In the genomic region with DNA sequence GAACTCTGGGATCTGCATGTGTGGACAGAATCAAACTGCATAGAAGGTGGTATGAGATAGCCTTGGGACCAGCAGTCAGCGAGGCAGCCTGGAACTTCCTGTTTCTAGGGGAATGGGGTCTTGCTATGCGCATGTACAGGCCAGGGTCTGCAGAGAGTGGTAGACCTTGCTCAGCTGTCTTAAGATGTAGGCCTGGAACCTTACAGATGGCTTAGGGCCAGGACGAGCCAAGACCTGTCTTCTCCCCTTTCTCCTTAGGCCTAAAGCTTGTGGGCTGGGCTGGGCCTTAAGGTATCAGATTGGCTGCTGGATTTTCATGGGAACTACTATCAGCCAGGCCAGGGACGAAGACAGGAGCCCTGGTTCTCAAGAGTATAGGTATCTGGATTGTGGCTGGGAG, we compare ENCODE assay signal across 12 mouse cellular contexts. TPM values are rescaled to one million over a fixed set of nuclear protein-coding genes. Genes with fewer than 3 reads are reported as not detected.
DNase-seq lines count a peak whose midpoint lies in the region; ATAC-seq and TF ChIP-seq lines count a peak whose summit lies in the region.
"Had no signal": no experiment of that assay in that cellular context is flagged by ENCODE, and none has a peak within 500 bp of the region (broad histone marks: within the 10 kb centered on the region; RNA-seq: fewer than 3 reads in every experiment).

No protein-coding gene starts in this region.

- H3K9me3 ChIP-seq in hindbrain, embryonic 10.5 days: no peaks in the 10 kb centered on the region
- H3K9me3 ChIP-seq in hindbrain, postnatal 0 days (ENCODE audit: low read length): no peaks in the 10 kb centered on the region
- no peaks in the 10 kb centered on the region for H3K9me3 ChIP-seq in heart, embryonic 16.5 days (replicated peaks; ENCODE audit: control insufficient read depth, low read length)
- H3K9me3 ChIP-seq in limb, embryonic 14.5 days (ENCODE audit: control insufficient read depth, low read length): no peaks in the 10 kb centered on the region
- H3K9me3 ChIP-seq: megakaryocyte, embryonic 14.5 days had no signal

- H3K9ac ChIP-seq in hindbrain, postnatal 0 days (replicated peaks; ENCODE audit: low read length): no peak overlapping the region
- H3K9ac ChIP-seq in heart, embryonic 16.5 days (ENCODE audit: low read length): peak overlapping the region; percentile 94
- H3K9ac ChIP-seq in limb, embryonic 14.5 days (ENCODE audit: low read depth, low read length, severe bottlenecking): peak overlapping the region; percentile 96; the same call in 1 of the 2 replicates

- H3K27me3 ChIP-seq in hindbrain, embryonic 10.5 days (ENCODE audit: insufficient read depth, poor library complexity, severe bottlenecking): no peaks in the 10 kb centered on the region; the same call in none of the 2 replicates
- no peaks in the 10 kb centered on the region for H3K27me3 ChIP-seq in hindbrain, postnatal 0 days (ENCODE audit: insufficient read depth, low read length)
- no peaks in the 10 kb centered on the region for H3K27me3 ChIP-seq in heart, embryonic 16.5 days (ENCODE audit: control insufficient read depth, insufficient read depth, low read length)
- no peaks in the 10 kb centered on the region for H3K27me3 ChIP-seq in limb, embryonic 14.5 days (ENCODE audit: control insufficient read depth, insufficient read depth, low read length)

- TF ChIP-seq CTCF in hindbrain, postnatal 0 days (IDR thresholded peaks at IDR 0.05; ENCODE audit: low read depth): no peak

- no peak for DNase-seq in hindbrain, embryonic 10.5 days (ENCODE audit: low spot score)
- DNase-seq in hindbrain, postnatal 0 days (ENCODE audit: low spot score): no peak
- no peak for DNase-seq in limb, embryonic 14.5 days (ENCODE audit: low spot score)
- no peak for DNase-seq in Muller cell, postnatal 12 days (ENCODE audit: inconsistent ontology term)
- DNase-seq in frontal cortex, postnatal 25 days (ENCODE audit: low spot score in 2 of 2): no peak
- DNase-seq: cerebellum, adult 2 months; right cerebral cortex, adult 18-20 months; thymus, postnatal 25 days had no signal

- H3K4me2 ChIP-seq in hindbrain, postnatal 0 days (ENCODE audit: low read depth, low read length): no peak overlapping the region
- H3K4me2 ChIP-seq in heart, embryonic 16.5 days (ENCODE audit: low read depth, low read length): peak overlapping the region; percentile 73
- peak overlapping the region; percentile 92 for H3K4me2 ChIP-seq in limb, embryonic 14.5 days (replicated peaks; ENCODE audit: low read depth, low read length, severe bottlenecking)

- peaks cover 91% of the 10 kb centered on the region for H3K4me1 ChIP-seq in hindbrain, embryonic 10.5 days (replicated peaks)
- H3K4me1 ChIP-seq in hindbrain, postnatal 0 days (ENCODE audit: insufficient read depth, low read length): peaks cover 34% of the 10 kb centered on the region
- peaks cover 62% of the 10 kb centered on the region for H3K4me1 ChIP-seq in brown adipose tissue, adult 24 weeks (ENCODE audit: control insufficient read depth, insufficient read depth, insufficient read length, low read length)
- peaks cover 60% of the 10 kb centered on the region for H3K4me1 ChIP-seq in heart, embryonic 16.5 days (ENCODE audit: control insufficient read depth, insufficient read depth, low read length)
- peaks cover 72% of the 10 kb centered on the region for H3K4me1 ChIP-seq in limb, embryonic 14.5 days (ENCODE audit: control insufficient read depth, insufficient read depth, low read length)

- H3K36me3 ChIP-seq in hindbrain, embryonic 10.5 days: no peaks in the 10 kb centered on the region
- H3K36me3 ChIP-seq in hindbrain, postnatal 0 days (ENCODE audit: insufficient read depth, low read length): no peaks in the 10 kb centered on the region
- H3K36me3 ChIP-seq in heart, embryonic 16.5 days (ENCODE audit: control insufficient read depth, insufficient read depth): no peaks in the 10 kb centered on the region
- no peaks in the 10 kb centered on the region for H3K36me3 ChIP-seq in limb, embryonic 14.5 days (ENCODE audit: control insufficient read depth, insufficient read depth, low read length)

- 83% methylated on average over 4 of the region's 4 CpGs for WGBS in hindbrain, embryonic 10.5 days
- WGBS in hindbrain, postnatal 0 days: 88% methylated on average over 4 of the region's 4 CpGs
- WGBS in heart, embryonic 16.5 days: 53% methylated on average over 4 of the region's 4 CpGs
- 69% methylated on average over 4 of the region's 4 CpGs for WGBS in limb, embryonic 14.5 days

- H3K27ac ChIP-seq in hindbrain, embryonic 10.5 days: peak overlapping the region; percentile 97
- H3K27ac ChIP-seq in hindbrain, postnatal 0 days: no peak overlapping the region
- peak overlapping the region; percentile 85 for H3K27ac ChIP-seq in brown adipose tissue, adult 24 weeks (replicated peaks; ENCODE audit: low read depth, low read length)
- H3K27ac ChIP-seq in heart, embryonic 16.5 days (ENCODE audit: low read length): peak overlapping the region; percentile 97
- no peak overlapping the region for H3K27ac ChIP-seq in limb, embryonic 14.5 days (replicated peaks; ENCODE audit: low read depth, low read length)

- peak overlapping the region; percentile 93; the same call in 1 of the 2 replicates for H3K4me3 ChIP-seq in hindbrain, embryonic 10.5 days
- no peak overlapping the region for H3K4me3 ChIP-seq in hindbrain, postnatal 0 days (ENCODE audit: low read length)
- H3K4me3 ChIP-seq in brown adipose tissue, adult 24 weeks (ENCODE audit: insufficient read depth, low read depth, low read length): peak overlapping the region; percentile 45; the same call in 1 of the 2 replicates
- no peak overlapping the region; the same call in 1 of the 2 replicates for H3K4me3 ChIP-seq in heart, embryonic 16.5 days (ENCODE audit: low read length)
- no peak overlapping the region for H3K4me3 ChIP-seq in limb, embryonic 14.5 days (replicated peaks; ENCODE audit: low read length)
- H3K4me3 ChIP-seq: megakaryocyte, embryonic 14.5 days had no signal

- TF ChIP-seq POLR2A in limb, embryonic 14.5 days (IDR thresholded peaks at IDR 0.05; ENCODE audit: borderline replicate concordance, extremely low read depth, insufficient read depth, insufficient read length): no peak

- no peak for ATAC-seq in hindbrain, postnatal 0 days
- ATAC-seq in heart, embryonic 16.5 days (replicated peaks; ENCODE audit: extremely low read depth, insufficient read depth, low FRiP score): no peak
- ATAC-seq in limb, embryonic 14.5 days (ENCODE audit: low FRiP score, low read depth): no peak
- ATAC-seq in granulocyte monocyte progenitor cell, adult 5-6 weeks (replicated peaks; ENCODE audit: poor library complexity, severe bottlenecking): no peak

RNA-seq across cellular contexts. Expression of gene Rxra, which starts 4.4 kb away (rescaled TPM):
- polyA plus RNA-seq in hindbrain, embryonic 10.5 days (2016; fragmentation: Nextera tagmentation; extraction: Ambion mirVana): 10.0 and 10.3 TPM in 2 replicates
- total RNA-seq in hindbrain, postnatal 0 days (2014; rRNA removed): 32.5 and 34.0 TPM in 2 replicates
- 3.5 and 3.9 TPM in 2 replicates for polyA plus RNA-seq in hindbrain, postnatal 0 days (2015; fragmentation: Nextera tagmentation; extraction: Ambion mirVana)
- 23.1 and 24.1 TPM in 2 replicates for polyA plus RNA-seq in brown adipose tissue, adult 24 weeks (2012; ENCODE audit: insufficient read depth, insufficient read length, missing spikeins)
- 6.6 and 8.4 TPM in 2 replicates for polyA plus RNA-seq in heart, embryonic 16.5 days (2015; fragmentation: Nextera tagmentation; extraction: Ambion mirVana)
- 56.8 and 80.3 TPM in 2 replicates for polyA plus RNA-seq in limb, embryonic 14.5 days (2012; rRNA removed)
- polyA plus RNA-seq in limb, embryonic 14.5 days (2014; fragmentation: Nextera tagmentation; extraction: Ambion mirVana): 13.8 and 17.0 TPM in 2 replicates
- 1.8 and 3.2 TPM in 2 replicates for total RNA-seq in granulocyte monocyte progenitor cell, adult 5-6 weeks (2014; fragmentation: Nextera tagmentation)
- 0.77 and 1.4 TPM in 2 replicates for total RNA-seq in granulocyte monocyte progenitor cell, adult 5-6 weeks (2017)

Comparison
In these comparisons a context has a peak if more than half of its experiments do, and no peak if none do; other contexts are left out.
1. H3K27ac ChIP-seq: peak in hindbrain, embryonic 10.5 days (single experiment), brown adipose tissue, adult 24 weeks (single experiment) and heart, embryonic 16.5 days (single experiment); none in hindbrain, postnatal 0 days (single experiment) and limb, embryonic 14.5 days (single experiment).
2. H3K4me3 ChIP-seq: peak in hindbrain, embryonic 10.5 days (single experiment) and brown adipose tissue, adult 24 weeks (single experiment); none in hindbrain, postnatal 0 days (single experiment), heart, embryonic 16.5 days (single experiment) and limb, embryonic 14.5 days (single experiment).